Mouse (Mus musculus) spleen, adult 18-20 months (tissue): ENCODE data around the gene Slc22a30.
"Not testable (repeated sequence)": the region's sequence is repeated elsewhere in the genome, so short reads cannot be mapped to it uniquely, and the experiment has no call there.

Experiments
- DNase-seq, 2 experiments: peaks; one replicate each; pipeline ENCODE4 v3.0.0; 2022; ENCODE audit warnings: mixed read lengths in 2 of 2

The Slc22a30 gene

GRCm38 (mm10) chr19:8405011-8405410 lies at the start of gene Slc22a30:
TSS of gene Slc22a30 (minus strand) at chr19:8405111.
- not testable (repeated sequence) for DNase-seq

- DNase-seq: no peak
These were observed 43.4 kb upstream of the Slc22a30 start for GRCm38 (mm10) chr19:8448321-8448720.

- no peak for DNase-seq
These were observed 42.6 kb upstream of the Slc22a30 start for GRCm38 (mm10) chr19:8447516-8447915.

- DNase-seq: no peak
These were observed 26.2 kb upstream of the Slc22a30 start for GRCm38 (mm10) chr19:8431051-8431662.

- not testable (repeated sequence) for DNase-seq
These were observed 2.5 kb upstream of the Slc22a30 start for GRCm38 (mm10) chr19:8407290-8408021.
